Comparison of ENCODE assay signal across 8 mouse cellular contexts in genomic region chr4:150029885-150030284, GRCm38 (mm10). TPM values are rescaled to one million over a fixed set of nuclear protein-coding genes. Genes with fewer than 3 reads are reported as not detected.
DNase-seq lines count a peak whose midpoint lies in the region; TF ChIP-seq lines count a peak whose summit lies in the region.

No protein-coding gene starts in this region.

- DNase-seq in gastrocnemius, adult 2 months: no peak
- no peak for DNase-seq in gastrocnemius, adult 18-20 months (ENCODE audit: low spot score)
- DNase-seq in spleen, adult 2 months (ENCODE audit: low read depth in 1 of 2, low spot score in 2 of 2): no peak
- no peak for DNase-seq in spleen, adult 12 weeks (ENCODE audit: low spot score)
- peak; percentile 55 for DNase-seq in limb, embryonic 10.5 days (ENCODE audit: low spot score)
- peak; percentile 33 to 47 for DNase-seq in right cerebral cortex, postnatal 36 days (ENCODE audit: low spot score in 2 of 2)
- no peak for DNase-seq in urinary bladder, postnatal 14 days (ENCODE audit: low spot score)
- no peak for DNase-seq in yolk sac, embryonic 10.5 days (ENCODE audit: low spot score)

- 3% methylated on average over 11 of the region's 11 CpGs for WGBS in spleen, adult 2 months
- WGBS in limb, embryonic 10.5 days: 5% methylated on average over 11 of the region's 11 CpGs

- H3K4me1 ChIP-seq in spleen, adult 2 months (ENCODE audit: control insufficient read depth, insufficient read depth, insufficient read length): 0 out of 2 replicates have a peak, but pooled peaks cover 3% of the 10 kb centered on the region
- peaks cover 44% of the 10 kb centered on the region for H3K4me1 ChIP-seq in limb, embryonic 10.5 days

- no peak overlapping the region; the same call in 1 of the 2 replicates for H3K27ac ChIP-seq in gastrocnemius, adult 2 months
- H3K27ac ChIP-seq in spleen, adult 2 months (ENCODE audit: insufficient read depth, low read length): no peak overlapping the region
- H3K27ac ChIP-seq in limb, embryonic 10.5 days: no peak overlapping the region

- H3K9me3 ChIP-seq in limb, embryonic 10.5 days (replicated peaks): no peaks in the 10 kb centered on the region

- H3K27me3 ChIP-seq in spleen, adult 2 months (ENCODE audit: control insufficient read depth, insufficient read depth, low read length): peaks cover 17% of the 10 kb centered on the region
- peaks cover 96% of the 10 kb centered on the region for H3K27me3 ChIP-seq in limb, embryonic 10.5 days (ENCODE audit: low read depth, poor library complexity, severe bottlenecking)

- no peak for TF ChIP-seq CTCF in gastrocnemius, adult 2 months (IDR thresholded peaks at IDR 0.05)
- no peak for TF ChIP-seq CTCF in spleen, adult 2 months (IDR thresholded peaks at IDR 0.05; ENCODE audit: extremely low read depth, insufficient read depth, insufficient read length, insufficient replicate concordance)

- TF ChIP-seq POLR2A in spleen, adult 2 months (IDR thresholded peaks at IDR 0.05; ENCODE audit: low read depth, low read length): no peak

- no peaks in the 10 kb centered on the region for H3K36me3 ChIP-seq in spleen, adult 2 months (ENCODE audit: control insufficient read depth, insufficient read depth, low read length)
- no peaks in the 10 kb centered on the region for H3K36me3 ChIP-seq in limb, embryonic 10.5 days

- intact Hi-C loops in gastrocnemius, adult 2 months (cut with DNase I): no loop called here

- H3K4me3 ChIP-seq in gastrocnemius, adult 2 months: peak overlapping the region; percentile 81
- peak overlapping the region; percentile 22; the same call in 1 of the 2 replicates for H3K4me3 ChIP-seq in spleen, adult 2 months (ENCODE audit: extremely low read depth, insufficient read depth, insufficient read length)
- peak overlapping the region; percentile 49 for H3K4me3 ChIP-seq in limb, embryonic 10.5 days

RNA-seq across cellular contexts. Expression of gene H6pd, which starts 21.1 kb away (rescaled TPM):
- total RNA-seq in gastrocnemius, adult 2 months (2021): 100 to 1,000 TPM in 1 of 2 experiments, 10 to 100 TPM in 1; 41.6 to 104 TPM
- 10 to 100 TPM; 45.5 to 56.8 TPM for total RNA-seq in gastrocnemius, adult 18-20 months (2021)
- polyA plus RNA-seq in spleen, adult 2 months (2012; rRNA removed): 36.1 and 45.6 TPM in 2 replicates
- 4.5 and 5.6 TPM in 2 replicates for polyA plus RNA-seq in limb, embryonic 10.5 days (2016; fragmentation: Nextera tagmentation; extraction: Ambion mirVana)

RNA-seq across cellular contexts. Expression of gene Gpr157, which starts 57.3 kb away (rescaled TPM):
- 10 to 100 TPM; 41.7 to 51.3 TPM for total RNA-seq in gastrocnemius, adult 2 months (2021)
- total RNA-seq in gastrocnemius, adult 18-20 months (2021): 10 to 100 TPM; 34.5 to 38.2 TPM
- 4.2 and 5.8 TPM in 2 replicates for polyA plus RNA-seq in spleen, adult 2 months (2012; rRNA removed)
- polyA plus RNA-seq in limb, embryonic 10.5 days (2016; fragmentation: Nextera tagmentation; extraction: Ambion mirVana): 0.28 and 0.75 TPM in 2 replicates

Comparison
In these comparisons a context has a peak if more than half of its experiments do, and no peak if none do; other contexts are left out.
1. DNase-seq: peak in limb, embryonic 10.5 days (single experiment) and right cerebral cortex, postnatal 36 days (2 of 2); none in gastrocnemius, adult 2 months (single experiment), gastrocnemius, adult 18-20 months (single experiment), spleen, adult 2 months (0 of 2), spleen, adult 12 weeks (single experiment), urinary bladder, postnatal 14 days (single experiment) and yolk sac, embryonic 10.5 days (single experiment).
2. H3K4me3 ChIP-seq: peak in every context shown above with its lines; median percentile 81 in gastrocnemius, adult 2 months; 49 in limb, embryonic 10.5 days; 22 in spleen, adult 2 months.